Mouse (Mus musculus): ENCODE measurements around the gene Kcnab2. TPM values are rescaled to one million over a fixed set of nuclear protein-coding genes. Genes with fewer than 3 reads are reported as not detected.

The Kcnab2 gene
- total RNA-seq, 2 experiments from 2014 or later: 0.51 to 1.6 TPM

GRCm38 (mm10) chr4:152412524-152413080 is 65.1 kb downstream of the Kcnab2 start:
- DNase-seq: no peak
- intact Hi-C loops (cut with DNase I): no loop called here
- Histone ChIP-seq H3K4me3 (no peak overlapping the region), H3K27ac (no peak overlapping the region)
- TF ChIP-seq CTCF (IDR thresholded peaks at IDR 0.05): no peak

GRCm38 (mm10) chr4:152410961-152411360 is 66.7 kb downstream of the Kcnab2 start:
- Histone ChIP-seq H3K4me3 (no peak overlapping the region), H3K27ac (no peak overlapping the region)
- intact Hi-C loops (cut with DNase I): no loop called here
- no peak for DNase-seq
- no peak for TF ChIP-seq CTCF (IDR thresholded peaks at IDR 0.05)

- peak; percentile 37 for DNase-seq
- intact Hi-C loops (cut with DNase I): no loop called here
- no peak overlapping the region for H3K4me3 ChIP-seq
- no peak for TF ChIP-seq CTCF (IDR thresholded peaks at IDR 0.05)
- H3K27ac ChIP-seq: no peak overlapping the region
These were observed 71.1 kb downstream of the Kcnab2 start for GRCm38 (mm10) chr4:152406531-152406930.

DNA sequence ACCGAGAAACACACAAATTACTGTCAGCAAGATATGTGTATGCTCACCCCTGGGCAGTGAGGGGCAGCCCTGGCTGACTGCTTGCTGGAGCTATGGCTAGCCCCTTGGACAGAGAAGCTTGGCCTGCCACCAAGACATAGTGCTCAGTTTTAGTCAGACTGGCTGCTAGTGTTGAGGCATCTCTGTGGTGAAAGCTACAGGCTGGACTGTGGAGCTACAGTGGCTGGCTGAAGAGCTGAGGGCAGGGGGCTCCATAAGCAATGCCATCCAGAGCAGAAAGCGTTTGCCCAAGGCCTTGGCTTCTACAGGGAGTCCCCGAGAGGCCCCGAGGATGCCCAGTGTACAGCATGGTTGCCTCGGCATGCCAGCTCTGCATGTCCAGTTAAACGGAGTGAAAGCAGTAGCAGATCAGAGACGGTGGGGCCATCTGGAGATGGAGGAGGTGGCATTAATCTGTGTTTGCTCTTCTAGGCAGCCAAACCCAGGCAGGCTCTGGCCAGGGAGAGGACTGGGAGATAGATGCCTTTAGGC is 71.9 kb downstream of the Kcnab2 start:
- no peak overlapping the region for H3K4me3 ChIP-seq
- peak overlapping the region; percentile 28; the same call in 1 of the 2 replicates for H3K27ac ChIP-seq
- DNase-seq: no peak
- TF ChIP-seq CTCF (IDR thresholded peaks at IDR 0.05): no peak
- intact Hi-C loops (cut with DNase I): no loop called here

DNA sequence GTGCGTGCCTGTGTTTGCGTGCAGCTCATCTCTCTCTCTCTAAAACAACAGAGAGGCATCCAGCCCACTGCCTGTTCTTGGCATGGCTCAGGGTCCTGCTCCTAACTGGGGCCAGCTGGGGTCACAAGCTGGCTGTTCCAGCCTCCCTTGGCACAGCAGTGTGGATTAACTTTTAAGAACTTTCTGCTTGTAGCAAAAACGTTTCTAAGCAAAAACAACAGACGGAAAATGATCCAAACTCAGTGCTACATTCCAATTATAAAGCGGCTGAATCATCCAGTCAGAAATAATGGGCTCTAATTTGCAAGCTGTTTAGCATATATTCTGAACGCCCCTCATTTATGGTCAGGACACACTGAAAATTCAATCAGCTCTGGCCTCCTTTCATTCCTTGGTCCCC is 72.5 kb downstream of the Kcnab2 start:
- peak; percentile 40 for DNase-seq
- Histone ChIP-seq H3K4me3 (no peak overlapping the region), H3K27ac (no peak overlapping the region)
- intact Hi-C loops (cut with DNase I): no loop called here
- no peak for TF ChIP-seq CTCF (IDR thresholded peaks at IDR 0.05)

DNA sequence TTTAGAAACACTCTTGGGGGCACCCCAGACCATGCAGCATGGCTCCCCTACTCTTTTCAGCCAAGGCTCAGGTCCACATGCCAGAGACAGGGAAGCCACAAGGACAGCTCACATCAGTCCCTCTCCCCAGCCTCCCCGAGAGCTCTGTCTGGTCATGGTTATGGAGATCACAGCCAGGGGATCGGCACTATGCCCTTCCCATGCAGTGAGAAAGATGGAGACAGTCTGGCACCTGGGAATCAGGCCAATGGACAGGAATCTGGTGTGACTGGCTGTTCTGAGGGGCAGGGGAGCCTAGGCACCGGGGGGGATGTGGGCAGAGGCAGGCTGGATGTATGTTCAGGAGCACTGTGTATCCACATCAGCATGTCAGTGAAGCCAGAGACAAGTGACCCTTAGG is 78.7 kb downstream of the Kcnab2 start:
- no peak for DNase-seq
- TF ChIP-seq CTCF (IDR thresholded peaks at IDR 0.05): no peak
- no peak overlapping the region for H3K27ac ChIP-seq
- H3K4me3 ChIP-seq: no peak overlapping the region
- intact Hi-C loops (cut with DNase I): no loop called here

GRCm38 (mm10) chr4:152392627-152393026 is 85.0 kb downstream of the Kcnab2 start:
- H3K27ac ChIP-seq: no peak overlapping the region
- DNase-seq: no peak
- no peak overlapping the region for H3K4me3 ChIP-seq
- intact Hi-C loops (cut with DNase I): no loop called here
- TF ChIP-seq CTCF (IDR thresholded peaks at IDR 0.05): no peak

DNA sequence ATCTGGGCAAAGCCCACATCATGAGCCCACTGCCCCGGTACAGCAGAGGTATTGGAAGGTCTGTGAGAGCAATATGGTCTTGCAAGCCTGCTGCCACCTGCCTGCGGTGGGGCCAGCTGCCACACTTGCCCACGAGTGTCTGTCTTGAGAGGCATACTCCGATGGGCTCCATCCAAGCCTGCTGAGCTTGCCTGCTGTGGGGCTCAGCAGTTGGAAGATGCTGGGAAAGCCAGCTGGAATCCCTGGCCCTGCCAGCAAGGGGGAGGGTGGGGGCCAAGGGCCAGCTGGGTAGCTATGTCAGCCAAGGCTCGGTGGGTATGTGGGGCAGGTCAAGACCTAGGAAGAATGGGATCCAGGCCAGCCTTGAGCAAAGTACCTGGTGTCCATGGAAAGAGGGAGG is 85.5 kb downstream of the Kcnab2 start:
- TF ChIP-seq CTCF (IDR thresholded peaks at IDR 0.05): no peak
- peak; percentile 46 for DNase-seq
- Histone ChIP-seq H3K4me3 (no peak overlapping the region), H3K27ac (no peak overlapping the region)
- intact Hi-C loops (cut with DNase I): no loop called here

DNA sequence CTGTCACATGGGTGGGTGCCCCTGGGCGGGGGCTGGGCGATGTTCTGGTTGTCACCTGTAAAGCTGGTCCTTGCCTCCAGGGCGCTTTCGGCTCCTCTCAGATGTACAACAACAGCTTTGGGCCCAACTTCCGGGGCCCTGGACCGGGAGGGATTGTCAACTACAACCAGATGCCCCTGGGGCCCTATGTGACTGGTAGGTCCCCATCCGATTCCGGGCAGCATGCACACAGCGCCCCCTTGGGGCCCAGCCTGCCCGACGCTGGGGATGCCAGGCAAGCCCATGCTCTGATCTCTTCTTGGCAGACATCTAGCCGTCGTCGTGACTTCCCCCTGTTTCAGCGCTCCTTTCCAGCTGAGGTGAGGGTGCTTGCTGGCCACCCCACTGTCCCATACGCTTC is 92.0 kb downstream of the Kcnab2 start:
- TF ChIP-seq CTCF (IDR thresholded peaks at IDR 0.05): peak; percentile 43
- Histone ChIP-seq H3K27ac (no peak overlapping the region), H3K4me3 (no peak overlapping the region)
- intact Hi-C loops (cut with DNase I): no loop called here
- DNase-seq: no peak

GRCm38 (mm10) chr4:152382528-152383252 is 95.0 kb downstream of the Kcnab2 start:
- H3K4me3 ChIP-seq: no peak overlapping the region
- intact Hi-C loops (cut with DNase I): no loop called here
- no peak overlapping the region for H3K27ac ChIP-seq
- TF ChIP-seq CTCF (IDR thresholded peaks at IDR 0.05): no peak
- DNase-seq: no peak

DNA sequence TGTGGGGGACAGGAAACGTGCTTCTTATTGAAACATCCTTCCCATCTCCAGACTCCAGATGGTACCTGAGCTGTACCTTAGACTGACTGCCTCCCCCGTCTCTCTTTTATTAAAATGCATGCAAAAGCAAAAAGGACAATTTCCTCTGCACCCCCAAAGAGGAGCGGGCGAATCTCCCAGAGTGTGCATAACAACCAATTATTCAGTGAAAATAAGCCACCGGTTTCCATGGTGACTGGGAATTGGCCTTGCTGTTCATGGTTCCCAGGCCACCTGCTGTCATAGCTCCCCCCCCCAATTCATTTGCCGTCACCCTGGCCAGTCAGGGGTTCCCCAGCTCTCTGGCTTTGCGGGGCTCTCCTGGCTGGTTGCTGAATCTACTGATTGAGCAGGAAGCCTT is 112.4 kb downstream of the Kcnab2 start:
- no peak for DNase-seq
- H3K27ac ChIP-seq: no peak overlapping the region
- intact Hi-C loops (cut with DNase I): no loop called here
- H3K4me3 ChIP-seq: no peak overlapping the region
- no peak for TF ChIP-seq CTCF (IDR thresholded peaks at IDR 0.05)

GRCm38 (mm10) chr4:152362180-152362579 is 115.5 kb downstream of the Kcnab2 start:
- DNase-seq: no peak
- intact Hi-C loops (cut with DNase I): no loop called here
- TF ChIP-seq CTCF (IDR thresholded peaks at IDR 0.05): no peak

GRCm38 (mm10) chr4:152360855-152361254 is 116.8 kb downstream of the Kcnab2 start:
- no peak for TF ChIP-seq CTCF (IDR thresholded peaks at IDR 0.05)
- Histone ChIP-seq H3K4me3 (no peak overlapping the region), H3K27ac (no peak overlapping the region)
- intact Hi-C loops (cut with DNase I): no loop called here
- no peak for DNase-seq

More at GRCm38 (mm10) chr4:152362180-152362579, 115.5 kb downstream of the Kcnab2 start:
- no peak overlapping the region for H3K4me3 ChIP-seq
- H3K27ac ChIP-seq: no peak overlapping the region

- no peak overlapping the region for H3K27ac ChIP-seq
- no peak for TF ChIP-seq CTCF (IDR thresholded peaks at IDR 0.05)
- H3K4me3 ChIP-seq: no peak overlapping the region
- intact Hi-C loops (cut with DNase I): no loop called here
- no peak for DNase-seq
These were observed 118.0 kb downstream of the Kcnab2 start for GRCm38 (mm10) chr4:152359700-152360099.

All from gastrocnemius, adult 2 months (tissue).